Mouse (Mus musculus) myocyte (in vitro differentiated cells): ENCODE data around the gene Ifna1.

Source experiments
- E2F4 ChIP-seq: IDR thresholded peaks from one replicate; pipeline ENCODE4 v1.6.1; 2011; ENCODE audit warnings: mild to moderate bottlenecking, control low read depth, moderate library complexity; ENCODE audit not compliant: insufficient read depth
- MAX ChIP-seq: IDR thresholded peaks from one replicate; pipeline ENCODE4 v1.6.1; 2011; ENCODE audit warnings: low read depth, mild to moderate bottlenecking, control low read depth
- MYOG ChIP-seq, 3 experiments: IDR thresholded peaks; one replicate each; pipeline ENCODE4 v1.6.1; 2011; ENCODE audit warnings: control low read depth in 2 of 3, low read depth in 2 of 3, mild to moderate bottlenecking in 2 of 3; ENCODE audit not compliant: insufficient read length in 2 of 3, control insufficient read depth in 1 of 3, insufficient read depth in 1 of 3
- POLR2A ChIP-seq: IDR thresholded peaks from one replicate; pipeline ENCODE4 v1.6.1; 2011; ENCODE audit warnings: low read depth, mild to moderate bottlenecking, control low read depth, moderate library complexity; ENCODE audit not compliant: insufficient read length
- POLR2AphosphoS2 ChIP-seq: IDR thresholded peaks from one replicate; pipeline ENCODE4 v1.6.1; 2011; ENCODE audit warnings: low read depth, control low read depth; ENCODE audit not compliant: insufficient read length
- REST ChIP-seq: IDR thresholded peaks from one replicate; pipeline ENCODE4 v1.6.1; 2011; ENCODE audit warnings: mild to moderate bottlenecking, control low read depth, moderate library complexity; ENCODE audit not compliant: insufficient read depth, insufficient read length
- SRF ChIP-seq: IDR thresholded peaks from one replicate; pipeline ENCODE4 v1.6.1; 2011; ENCODE audit warnings: low read depth; ENCODE audit not compliant: control insufficient read depth, insufficient read length
- TCF12 ChIP-seq: IDR thresholded peaks from one replicate; pipeline ENCODE4 v1.6.1; 2011; ENCODE audit warnings: mild to moderate bottlenecking, control low read depth; ENCODE audit not compliant: poor library complexity, insufficient read depth, severe bottlenecking
- TCF3 ChIP-seq: IDR thresholded peaks from one replicate; pipeline ENCODE4 v1.6.1; 2011; ENCODE audit warnings: low read depth, control low read depth; ENCODE audit not compliant: insufficient read length
- USF1 ChIP-seq: IDR thresholded peaks from one replicate; pipeline ENCODE4 v1.6.1; 2011; ENCODE audit warnings: low read depth, mild to moderate bottlenecking, control low read depth, moderate library complexity

- TF ChIP-seq TCF3 (no peak), USF1 (no peak), POLR2A (no peak), MYOG (IDR thresholded peaks at IDR 0.05; ENCODE audit: control insufficient read depth in 1 of 3, insufficient read depth in 1 of 3, insufficient read length in 2 of 3, low read depth in 2 of 3) (no peak), MAX (no peak), E2F4 (no peak), REST (no peak), TCF12 (no peak), SRF (no peak), POLR2AphosphoS2 (no peak)
Measured at GRCm38 (mm10) chr4:88845334-88845733, 4.6 kb upstream of the Ifna1 start.
